Mouse (Mus musculus) CH12.LX (cell line): ENCODE data around the gene Smchd1.

Experiments used
- BHLHE40 ChIP-seq: IDR thresholded peaks from 2 replicates; pipeline ENCODE4 v1.6.1; 2011; ENCODE audit warnings: mild to moderate bottlenecking, low read depth, low read length, improper control_type of control experiment
- CHD1 ChIP-seq: IDR thresholded peaks from 2 replicates; pipeline ENCODE4 v1.6.1; 2012; ENCODE audit warnings: low read depth, low read length, improper control_type of control experiment, inconsistent platforms
- CHD2 ChIP-seq: IDR thresholded peaks from 2 replicates; pipeline ENCODE4 v1.6.1; 2011; ENCODE audit warnings: low read length, improper control_type of control experiment
- CTCF ChIP-seq, 2 experiments: IDR thresholded peaks in 1 of 2; conservative IDR thresholded peaks in 1 of 2; 2 replicates each; pipeline ENCODE4 v1.5.1; 2011 to 2012; ENCODE audit warnings: low read depth in 2 of 2, low read length in 2 of 2, improper control_type of control experiment in 1 of 2, inconsistent platforms in 1 of 2, mild to moderate bottlenecking in 1 of 2, moderate library complexity in 1 of 2
- MXI1 ChIP-seq: IDR thresholded peaks from 2 replicates; pipeline ENCODE4 v1.6.1; 2011; ENCODE audit warnings: mild to moderate bottlenecking, low read depth, low read length, improper control_type of control experiment
- MYC ChIP-seq: IDR thresholded peaks from 2 replicates; pipeline ENCODE4 v1.6.1; 2011; ENCODE audit warnings: low read depth, mild to moderate bottlenecking, improper control_type of control experiment, low read length
- POLR2A ChIP-seq: IDR thresholded peaks from 2 replicates; pipeline ENCODE4 v1.6.1; 2011; ENCODE audit warnings: low read depth, mild to moderate bottlenecking, improper control_type of control experiment, low read length
- USF1 ChIP-seq: IDR thresholded peaks from 2 replicates; pipeline ENCODE4 v1.6.1; 2014; ENCODE audit warnings: low read depth, mild to moderate bottlenecking, inconsistent platforms, low read length, improper control_type of control experiment
- USF2 ChIP-seq: conservative IDR thresholded peaks from 2 replicates; pipeline ENCODE4 v1.6.1; 2011; ENCODE audit warnings: low read depth, low read length, improper control_type of control experiment
- ZKSCAN1 ChIP-seq: IDR thresholded peaks from 2 replicates; pipeline ENCODE4 v1.6.1; 2012; ENCODE audit warnings: low read depth, inconsistent platforms, low read length, improper control_type of control experiment, borderline replicate concordance

- TF ChIP-seq USF2: no peak
- TF ChIP-seq CHD2: no peak
- TF ChIP-seq MYC: no peak
- TF ChIP-seq CTCF (conservative IDR thresholded peaks at IDR 0.05 in 1 of 2, IDR thresholded peaks at IDR 0.05 in 1 of 2; ENCODE audit: low read depth in 2 of 2, low read length in 2 of 2): no peak
- no peak for TF ChIP-seq ZKSCAN1
- TF ChIP-seq USF1: no peak
- TF ChIP-seq POLR2A: no peak
- no peak for TF ChIP-seq CHD1
- no peak for TF ChIP-seq MXI1
- TF ChIP-seq BHLHE40: no peak
Observed at GRCm38 (mm10) chr17:71445191-71445590, 30.0 kb downstream of the Smchd1 start.
